Mouse (Mus musculus): ENCODE data around the gene Ralgapa2.

DNA sequence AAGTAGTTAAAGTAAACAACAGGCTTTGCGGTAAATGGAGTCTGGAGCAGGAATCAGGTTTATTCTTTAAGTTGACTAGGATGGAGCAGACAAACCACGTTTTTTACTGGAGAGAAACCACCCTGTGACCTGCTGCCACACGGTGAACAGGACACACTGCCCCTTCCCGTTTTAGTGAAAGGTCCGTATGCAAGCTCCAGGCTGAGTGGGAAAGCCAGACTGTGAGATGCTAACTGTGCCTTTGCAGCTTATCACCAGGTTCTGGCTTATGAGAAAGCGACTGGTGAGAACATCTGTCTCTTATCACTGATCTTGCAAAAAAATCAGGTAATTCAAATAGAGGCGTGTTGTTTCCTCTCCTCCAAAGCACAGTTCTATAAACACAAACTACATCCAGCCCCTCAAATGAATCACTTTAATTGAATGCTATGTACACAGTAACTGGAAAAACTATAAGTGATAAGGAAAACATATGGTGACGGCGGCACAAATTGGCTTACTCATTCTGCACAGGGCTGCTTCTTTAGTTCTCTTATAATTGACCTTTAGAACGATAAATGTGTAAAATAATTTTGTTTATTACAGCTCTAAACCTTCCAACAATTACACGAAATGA, 146.7 kb downstream of the Ralgapa2 start:
- TF ChIP-seq USF1 (IDR thresholded peaks at IDR 0.05; ENCODE audit: low read depth) (no peak), CTCF (IDR thresholded peaks at IDR 0.05; ENCODE audit: control insufficient read depth, insufficient read depth, insufficient read length) (no peak), FOSL1 (IDR thresholded peaks at IDR 0.05; ENCODE audit: insufficient read depth, low read length, poor library complexity, severe bottlenecking) (no peak), MYOD1 (IDR thresholded peaks at IDR 0.05; ENCODE audit: control insufficient read depth, insufficient read length, low read depth) (no peak)
